Mouse (Mus musculus): ENCODE data around the gene Zfpl1. TPM values are rescaled to one million over a fixed set of nuclear protein-coding genes. Genes with fewer than 3 reads are reported as not detected.
"Not testable (repeated sequence)": the region's sequence is repeated elsewhere in the genome, so short reads cannot be mapped to it uniquely, and the experiment has no call there.

The Zfpl1 gene
- total RNA-seq (2017) = 23.5 and 68.8 TPM in 2 replicates

DNA sequence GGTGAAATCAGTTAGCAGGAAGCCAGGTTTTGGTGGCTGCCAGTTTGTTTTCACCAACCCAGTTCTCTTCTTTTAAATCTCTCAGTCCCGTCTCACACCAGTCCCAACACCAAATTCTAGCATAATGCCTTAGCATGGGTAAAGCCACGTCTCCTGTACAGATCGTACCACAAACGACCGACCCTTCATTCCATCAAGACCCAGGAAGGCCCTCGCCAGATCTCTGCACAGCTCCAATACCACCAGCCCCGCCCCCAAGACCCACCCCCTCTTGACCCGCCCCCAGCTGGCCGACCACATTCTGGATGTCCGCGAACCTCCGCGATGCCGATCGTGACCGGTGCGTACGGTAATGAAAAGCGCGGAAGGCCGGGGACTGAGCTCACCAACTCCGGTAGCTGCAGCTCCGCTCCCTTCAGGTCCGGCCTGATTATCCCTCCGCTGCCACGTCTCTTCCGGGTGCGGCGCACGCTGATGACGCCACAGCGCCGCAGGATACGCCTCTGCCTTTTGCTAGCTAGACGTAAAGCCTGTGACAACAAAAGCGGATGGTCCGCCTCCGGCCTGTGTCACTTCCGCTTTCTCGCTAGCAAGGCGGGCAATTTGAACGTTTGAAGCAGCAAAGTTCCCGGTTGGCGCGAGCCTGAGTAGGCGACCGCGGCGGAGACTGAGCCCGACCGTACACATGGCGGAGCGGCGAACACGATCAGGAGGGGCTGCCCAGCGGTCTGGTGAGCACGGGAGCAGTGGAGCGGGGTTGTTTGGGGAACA lies at the start of gene Zfpl1, which contains the start of gene Cdca5:
Gene Zfpl1, minus strand, starts transcription at position 479 of the 771 bp plus-strand sequence.
Gene Cdca5, plus strand, starts transcription at position 506 of the 771 bp plus-strand sequence.
- peak; percentile 84 to 97 for ATAC-seq (replicated peaks in 1 of 2; ENCODE audit: insufficient read depth in 1 of 2, low FRiP score in 2 of 2, low TSS enrichment in 1 of 2, low read depth in 1 of 2, poor library complexity in 2 of 2, severe bottlenecking in 2 of 2)

- ATAC-seq (replicated peaks in 1 of 2; ENCODE audit: insufficient read depth in 1 of 2, low FRiP score in 2 of 2, low TSS enrichment in 1 of 2, low read depth in 1 of 2, poor library complexity in 2 of 2, severe bottlenecking in 2 of 2) = not testable (repeated sequence)
Measured at GRCm38 (mm10) chr19:6133197-6133596, 48.4 kb upstream of the Zfpl1 start.

DNA sequence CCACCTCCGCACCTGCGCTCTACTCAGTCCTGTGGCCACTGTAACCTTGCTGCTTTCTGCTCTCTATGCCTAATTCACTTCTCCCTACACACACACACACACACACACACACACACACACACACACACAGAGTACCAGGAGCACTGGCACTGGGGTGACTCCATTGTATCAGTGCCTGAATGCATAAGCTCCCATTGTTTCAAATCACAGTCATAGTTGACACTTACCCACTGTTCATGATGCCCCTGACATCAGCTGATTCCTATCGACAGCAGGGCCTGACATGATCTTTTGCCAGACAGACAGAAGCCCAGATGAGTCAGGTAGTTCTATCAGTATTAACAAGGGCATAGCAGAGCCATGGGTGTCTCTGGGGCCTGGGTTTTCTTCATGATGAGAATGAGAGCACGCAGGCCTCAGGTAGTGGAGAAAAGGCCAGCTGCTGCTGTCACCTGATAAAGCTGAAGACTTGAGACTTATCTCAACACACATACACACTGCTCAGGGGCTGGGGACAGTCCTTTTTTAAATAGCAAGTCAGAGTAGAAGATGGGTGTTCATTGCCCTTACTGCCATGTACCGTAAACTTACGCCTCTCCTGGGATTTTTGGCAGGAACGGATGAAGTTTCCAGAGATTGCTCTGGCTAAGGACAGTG lies 47.5 kb upstream of the Zfpl1 start:
- ATAC-seq (replicated peaks in 1 of 2; ENCODE audit: insufficient read depth in 1 of 2, low FRiP score in 2 of 2, low TSS enrichment in 1 of 2, low read depth in 1 of 2, poor library complexity in 2 of 2, severe bottlenecking in 2 of 2) = no peak

- ATAC-seq (replicated peaks in 1 of 2; ENCODE audit: insufficient read depth in 1 of 2, low FRiP score in 2 of 2, low TSS enrichment in 1 of 2, low read depth in 1 of 2, poor library complexity in 2 of 2, severe bottlenecking in 2 of 2) = not testable (repeated sequence)
Measured at GRCm38 (mm10) chr19:6130414-6131128, 45.8 kb upstream of the Zfpl1 start.

DNA sequence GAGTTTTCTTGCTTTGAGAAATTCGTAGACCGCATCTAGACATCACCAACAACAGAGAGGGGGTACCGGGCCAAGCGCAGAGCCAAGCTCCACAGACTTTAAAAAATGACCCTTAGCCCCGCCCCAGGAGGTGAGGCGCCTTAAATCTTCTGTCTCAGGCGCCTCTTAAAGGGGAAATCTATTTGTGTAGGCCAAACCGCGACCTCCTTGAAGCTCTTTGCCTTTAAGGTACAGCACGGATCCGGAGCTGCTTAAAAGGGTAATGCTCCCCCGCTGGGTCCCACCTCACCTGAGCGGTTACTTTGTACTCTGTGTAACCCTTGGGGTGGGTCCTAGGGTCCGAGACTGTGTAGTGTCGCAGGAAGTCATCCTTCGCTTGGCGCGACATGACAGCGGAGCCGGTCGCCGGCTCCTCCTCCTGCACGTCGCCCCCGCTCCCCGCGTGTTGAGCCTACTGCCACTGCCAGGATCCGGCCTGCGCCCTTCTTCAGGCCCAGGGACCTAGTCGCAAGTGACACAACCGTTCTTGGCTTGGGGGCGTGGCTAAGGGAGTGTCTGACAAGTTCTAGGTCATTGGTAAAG lies 43.1 kb upstream of the Zfpl1 start, which contains the start of gene Snx15:
Gene Snx15, minus strand, starts transcription at position 545 of the 582 bp plus-strand sequence.
- peak; percentile 96 to 97 for ATAC-seq (replicated peaks in 1 of 2; ENCODE audit: insufficient read depth in 1 of 2, low FRiP score in 2 of 2, low TSS enrichment in 1 of 2, low read depth in 1 of 2, poor library complexity in 2 of 2, severe bottlenecking in 2 of 2)

GRCm38 (mm10) chr19:6126789-6127580 lies 42.2 kb upstream of the Zfpl1 start:
- no peak for ATAC-seq (replicated peaks in 1 of 2; ENCODE audit: insufficient read depth in 1 of 2, low FRiP score in 2 of 2, low TSS enrichment in 1 of 2, low read depth in 1 of 2, poor library complexity in 2 of 2, severe bottlenecking in 2 of 2)

GRCm38 (mm10) chr19:6126289-6126688 lies 41.5 kb upstream of the Zfpl1 start:
- ATAC-seq (replicated peaks in 1 of 2; ENCODE audit: insufficient read depth in 1 of 2, low FRiP score in 2 of 2, low TSS enrichment in 1 of 2, low read depth in 1 of 2, poor library complexity in 2 of 2, severe bottlenecking in 2 of 2) = no peak

GRCm38 (mm10) chr19:6124898-6125297 lies 40.1 kb upstream of the Zfpl1 start:
- ATAC-seq (replicated peaks in 1 of 2; ENCODE audit: insufficient read depth in 1 of 2, low FRiP score in 2 of 2, low TSS enrichment in 1 of 2, low read depth in 1 of 2, poor library complexity in 2 of 2, severe bottlenecking in 2 of 2) = no peak

DNA sequence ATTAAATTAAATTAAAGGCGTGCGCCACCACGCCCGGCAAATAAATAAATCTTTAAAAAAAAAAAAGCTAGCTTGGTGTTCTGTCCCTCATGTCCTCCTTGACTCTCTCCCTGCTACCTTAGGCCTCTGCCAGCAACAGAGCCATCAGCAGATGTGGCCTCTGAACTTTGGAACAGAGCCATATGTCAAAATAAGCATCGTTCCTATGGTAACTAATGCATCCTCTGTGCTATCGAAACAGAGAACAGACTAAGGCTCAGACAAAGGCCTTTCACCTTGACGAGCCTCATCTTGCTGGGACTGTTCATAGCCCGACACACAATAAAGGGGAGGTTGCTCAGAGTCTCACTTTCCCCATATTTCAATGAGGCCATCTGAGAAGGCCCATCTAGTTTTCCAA lies 38.6 kb upstream of the Zfpl1 start:
- no peak for ATAC-seq (replicated peaks in 1 of 2; ENCODE audit: insufficient read depth in 1 of 2, low FRiP score in 2 of 2, low TSS enrichment in 1 of 2, low read depth in 1 of 2, poor library complexity in 2 of 2, severe bottlenecking in 2 of 2)

DNA sequence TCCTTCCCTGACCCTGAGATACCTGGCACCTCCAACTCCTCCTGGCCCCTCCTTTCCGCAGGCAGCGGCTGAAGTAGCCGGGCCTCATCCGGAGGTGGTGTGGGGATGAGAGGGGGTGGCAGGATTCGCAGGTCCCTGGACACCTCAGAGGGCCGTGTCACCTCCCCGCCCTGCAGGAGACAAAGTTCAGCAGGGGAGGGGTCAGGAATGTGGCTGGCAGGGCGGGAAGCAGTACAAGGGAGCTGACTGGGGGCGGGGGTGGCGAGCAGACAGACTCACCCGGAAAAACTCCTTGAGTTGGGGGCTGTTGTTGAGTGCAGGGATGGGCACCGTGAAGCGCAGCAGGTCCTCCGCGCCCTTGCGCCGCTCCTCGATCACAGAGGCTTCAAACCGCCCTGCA lies 37.0 kb upstream of the Zfpl1 start:
- no peak for ATAC-seq (replicated peaks in 1 of 2; ENCODE audit: insufficient read depth in 1 of 2, low FRiP score in 2 of 2, low TSS enrichment in 1 of 2, low read depth in 1 of 2, poor library complexity in 2 of 2, severe bottlenecking in 2 of 2)

DNA sequence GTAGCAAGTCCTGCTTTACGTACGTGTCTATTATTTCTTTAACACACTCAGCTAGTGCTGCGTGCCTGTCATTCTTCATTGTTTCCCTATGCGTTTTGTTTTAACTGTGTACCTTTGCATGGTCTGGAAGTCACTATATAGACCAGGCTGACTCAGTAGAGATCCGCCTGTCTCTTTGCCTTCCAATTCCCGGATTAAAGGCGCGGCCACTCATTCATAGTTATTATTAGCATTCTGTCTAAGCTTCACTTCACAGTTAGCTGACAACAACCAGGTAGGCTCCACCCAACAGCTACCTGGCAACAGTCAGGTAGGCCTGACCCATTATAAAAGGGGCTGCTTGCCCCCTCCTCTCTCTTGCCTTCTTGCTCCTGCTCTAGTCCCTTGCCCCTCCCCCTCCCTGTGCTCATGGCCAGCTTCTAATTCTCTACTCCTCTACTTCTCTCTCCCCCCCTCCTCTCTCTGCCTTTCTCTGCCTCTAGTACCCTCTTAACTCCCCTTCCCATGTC lies 34.0 kb upstream of the Zfpl1 start:
- ATAC-seq (replicated peaks in 1 of 2; ENCODE audit: insufficient read depth in 1 of 2, low FRiP score in 2 of 2, low TSS enrichment in 1 of 2, low read depth in 1 of 2, poor library complexity in 2 of 2, severe bottlenecking in 2 of 2) = 0 out of 4 replicates have a peak, but pooled peaks of 1 of the 2 experiments have one; percentile 3

- ATAC-seq (replicated peaks in 1 of 2; ENCODE audit: insufficient read depth in 1 of 2, low FRiP score in 2 of 2, low TSS enrichment in 1 of 2, low read depth in 1 of 2, poor library complexity in 2 of 2, severe bottlenecking in 2 of 2) = peak; percentile 86 to 92
Measured at GRCm38 (mm10) chr19:6117986-6118676, 33.4 kb upstream of the Zfpl1 start, which contains the start of gene Sac3d1. TSS of gene Sac3d1 (minus strand) at chr19:6118650.

DNA sequence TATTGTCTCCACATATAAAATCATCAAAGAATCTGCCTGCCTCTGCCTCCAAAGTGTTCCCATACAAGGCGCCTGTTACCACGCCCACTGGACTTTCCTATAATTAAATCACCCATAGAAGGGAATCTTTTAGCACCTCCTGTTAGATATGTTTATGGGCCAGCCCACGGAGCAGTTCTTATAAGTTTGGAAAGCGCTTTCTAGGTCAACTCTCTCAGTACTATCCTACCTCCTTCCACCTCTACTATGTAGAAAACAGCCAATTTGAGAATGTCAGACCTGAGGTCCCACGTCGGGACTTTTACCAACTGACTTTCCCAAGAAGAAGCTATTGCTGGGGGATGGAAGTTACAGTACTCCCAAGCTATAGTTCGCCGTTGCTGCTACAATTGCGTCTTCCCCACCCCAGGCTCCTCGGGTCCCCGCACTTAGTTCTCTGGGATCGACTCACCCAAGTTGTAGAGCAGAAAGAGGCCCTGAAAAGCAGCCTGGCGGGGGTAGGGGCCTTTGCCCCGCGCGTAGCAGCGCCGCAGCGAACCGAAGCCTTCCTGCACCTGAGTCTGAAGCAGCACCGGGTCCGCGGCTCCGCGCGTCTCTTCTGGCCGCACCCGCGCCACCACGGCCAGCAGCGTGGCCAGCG lies 32.7 kb upstream of the Zfpl1 start:
- no peak for ATAC-seq (replicated peaks in 1 of 2; ENCODE audit: insufficient read depth in 1 of 2, low FRiP score in 2 of 2, low TSS enrichment in 1 of 2, low read depth in 1 of 2, poor library complexity in 2 of 2, severe bottlenecking in 2 of 2)

GRCm38 (mm10) chr19:6116113-6116850 lies 31.5 kb upstream of the Zfpl1 start:
- ATAC-seq (replicated peaks in 1 of 2; ENCODE audit: insufficient read depth in 1 of 2, low FRiP score in 2 of 2, low TSS enrichment in 1 of 2, low read depth in 1 of 2, poor library complexity in 2 of 2, severe bottlenecking in 2 of 2) = no peak

DNA sequence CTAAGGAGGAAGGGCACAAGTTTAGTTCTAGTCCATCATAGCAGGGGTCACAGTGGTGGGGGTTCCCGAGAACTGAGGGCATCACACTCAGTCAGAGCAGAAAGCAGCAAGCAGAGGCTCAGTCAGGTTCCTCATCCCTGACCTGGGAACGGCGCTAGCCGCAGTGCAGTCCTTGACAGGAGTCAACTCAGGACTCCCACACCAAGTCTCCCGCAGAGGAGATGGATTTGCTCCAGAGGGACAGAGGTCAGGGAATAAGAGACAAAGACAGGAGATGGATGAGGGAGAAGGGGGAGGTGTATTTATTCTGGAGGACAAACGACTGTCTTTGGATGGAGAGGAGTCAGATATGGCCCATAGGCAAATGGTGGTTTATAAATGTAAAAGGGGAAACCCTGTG lies 28.4 kb upstream of the Zfpl1 start:
- ATAC-seq (replicated peaks in 1 of 2; ENCODE audit: insufficient read depth in 1 of 2, low FRiP score in 2 of 2, low TSS enrichment in 1 of 2, low read depth in 1 of 2, poor library complexity in 2 of 2, severe bottlenecking in 2 of 2) = no peak
